Mouse (Mus musculus) c-Kit-negative CD71-positive TER-119-positive erythroid progenitor cells, embryonic 14.5 days (primary cell): ENCODE data around the gene Wnt6.

Experiments
- DNase-seq: peaks from one replicate; pipeline ENCODE4 v3.0.0-alpha.2; 2013; ENCODE audit warnings: low read depth, low spot score

The Wnt6 gene

GRCm38 (mm10) chr1:74771845-74771930, at the start of gene Wnt6:
Gene Wnt6, plus strand, starts transcription at chr1:74771892.
- DNase-seq: no peak

- DNase-seq: no peak
Measured at GRCm38 (mm10) chr1:74723748-74724147, 47.9 kb upstream of the Wnt6 start.

GRCm38 (mm10) chr1:74726114-74726513, 45.6 kb upstream of the Wnt6 start:
- DNase-seq: no peak

- DNase-seq: no peak
Measured at GRCm38 (mm10) chr1:74726674-74727073, 45.0 kb upstream of the Wnt6 start.

- no peak for DNase-seq
Measured at GRCm38 (mm10) chr1:74728446-74728845, 43.2 kb upstream of the Wnt6 start.

- DNase-seq: no peak
Measured at GRCm38 (mm10) chr1:74736977-74737376, 34.7 kb upstream of the Wnt6 start.

GRCm38 (mm10) chr1:74737500-74737899, 34.2 kb upstream of the Wnt6 start:
- no peak for DNase-seq

GRCm38 (mm10) chr1:74740846-74741245, 30.8 kb upstream of the Wnt6 start:
- DNase-seq: no peak

- no peak for DNase-seq
Measured at GRCm38 (mm10) chr1:74747335-74747734, 24.4 kb upstream of the Wnt6 start.

GRCm38 (mm10) chr1:74748643-74749271, 22.9 kb upstream of the Wnt6 start, which contains the start of gene Prkag3:
Gene Prkag3, minus strand, starts transcription at chr1:74749221.
- DNase-seq: no peak

GRCm38 (mm10) chr1:74749301-74749700, 22.4 kb upstream of the Wnt6 start:
- DNase-seq: no peak

- no peak for DNase-seq
Measured at GRCm38 (mm10) chr1:74750683-74751082, 21.0 kb upstream of the Wnt6 start.

- no peak for DNase-seq
Measured at GRCm38 (mm10) chr1:74752150-74752549, 19.5 kb upstream of the Wnt6 start.

- no peak for DNase-seq
Measured at GRCm38 (mm10) chr1:74752833-74753232, 18.9 kb upstream of the Wnt6 start.

- DNase-seq: no peak
Measured at GRCm38 (mm10) chr1:74753266-74753974, 18.3 kb upstream of the Wnt6 start.

GRCm38 (mm10) chr1:74754175-74754785, 17.4 kb upstream of the Wnt6 start:
- DNase-seq: no peak

- DNase-seq: no peak
Measured at GRCm38 (mm10) chr1:74759773-74760172, 11.9 kb upstream of the Wnt6 start.

GRCm38 (mm10) chr1:74763081-74763480, 8.6 kb upstream of the Wnt6 start:
- no peak for DNase-seq

GRCm38 (mm10) chr1:74770727-74771466, 795 bp upstream of the Wnt6 start:
- no peak for DNase-seq

- no peak for DNase-seq
Measured at GRCm38 (mm10) chr1:74771467-74771844, 236 bp upstream of the Wnt6 start.

GRCm38 (mm10) chr1:74771931-74772620, 384 bp downstream of the Wnt6 start:
- DNase-seq: no peak

- DNase-seq: no peak
Measured at GRCm38 (mm10) chr1:74773136-74773535, 1.4 kb downstream of the Wnt6 start.
